Mouse (Mus musculus) left cerebral cortex, adult 6 months (tissue): ENCODE results near the gene Bhlhe40. TPM values are rescaled to one million over a fixed set of nuclear protein-coding genes. Genes with fewer than 3 reads are reported as not detected.

Experiments used
- long read RNA-seq, 2 experiments: library from polyadenylated mRNA; unstranded; transcript quantifications; one replicate each; pipeline ENCODE4 v2.0.0; 2019 to 2020
- polyA plus RNA-seq: library from polyadenylated mRNA; unstranded; fragments of <200 nt; fragmentation: Nextera tagmentation; gene quantifications from 2 replicates; pipeline ENCODE4 v1.2.3, GENCODE M21; 2021

Bhlhe40 gene
- 41.8 and 45.2 TPM in 2 replicates for polyA plus RNA-seq
- long read RNA-seq, experiment 1, transcript Bhlhe40-201 (5 exons, 3,113 nt) = major isoform, 356 of 427 reads
- long read RNA-seq, experiment 1, transcript Bhlhe40-204 (1 exons, 2,620 nt) = minor isoform, 36 of 427 reads
- long read RNA-seq, experiment 1, partial matches to known transcripts = 20 of 427 reads
- long read RNA-seq, experiment 1, other reads (novel, unspliced or antisense) = 15 of 427 reads
- long read RNA-seq, experiment 2, transcript Bhlhe40-204 (1 exons, 2,620 nt) = minor isoform, 20 of 60 reads
- long read RNA-seq, experiment 2, transcript Bhlhe40-201 (5 exons, 3,113 nt) = major isoform, 23 of 60 reads
- long read RNA-seq, experiment 2, partial matches to known transcripts = 6 of 60 reads
- long read RNA-seq, experiment 2, other reads (novel, unspliced or antisense) = 11 of 60 reads

GRCm38 (mm10) chr6:108660206-108660877 is at the start of gene Bhlhe40:
TSS of gene Bhlhe40 (plus strand) at chr6:108660629.

Other genes starting within 250 kb of the Bhlhe40 start
- 139 and 143 TPM in 2 replicates for gene Arl8b, start 122.5 kb downstream of the Bhlhe40 start, polyA plus RNA-seq
- gene Edem1, start 168.0 kb downstream of the Bhlhe40 start, polyA plus RNA-seq = 2.9 and 4.9 TPM in 2 replicates